Mouse (Mus musculus): ENCODE results near the gene Gm43518. TPM values are rescaled to one million over a fixed set of nuclear protein-coding genes. Genes with fewer than 3 reads are reported as not detected.
A peak's percentile ranks its signal among the peaks of the same experiment; 100 is the strongest.

Gm43518 gene
- polyA plus RNA-seq, 1 experiment from 2014 or later: 3.4 TPM

GRCm38 (mm10) chr5:123972453-123972852 is 45.2 kb downstream of the Gm43518 start:
- WGBS: 68% methylated on average over 6 of the region's 6 CpGs
- ATAC-seq (ENCODE audit: low FRiP score): no peak

GRCm38 (mm10) chr5:123973299-123974178 is 46.3 kb downstream of the Gm43518 start, which contains the start of gene Hip1r:
Hip1r (plus strand) TSS chr5:123973628.
- Histone ChIP-seq H3K27ac (0 out of 2 replicates have a peak within 1 kb of the TSS, but pooled peaks have one; percentile 32), H3K4me2 (peak within 1 kb of the TSS; percentile 94), H3K4me3 (replicated peaks) (peak within 1 kb of the TSS; percentile 80), H3K9me3 (no peaks in the 10 kb centered on the region), H3K4me1 (peaks cover 13% of the 10 kb centered on the region), H3K9ac (peak within 1 kb of the TSS; percentile 81), H3K36me3 (replicated peaks) (no peaks in the 10 kb centered on the region), H3K27me3 (peaks cover 36% of the 10 kb centered on the region)
- peak; percentile 83 for ATAC-seq (ENCODE audit: low FRiP score)
- WGBS: under 1% methylated on average over 103 of the region's 106 CpGs

More at GRCm38 (mm10) chr5:123972453-123972852, 45.2 kb downstream of the Gm43518 start:
- Histone ChIP-seq H3K27me3 (peaks cover 36% of the 10 kb centered on the region), H3K9ac (no peak overlapping the region), H3K9me3 (no peaks in the 10 kb centered on the region), H3K4me2 (no peak overlapping the region), H3K4me1 (peaks cover 13% of the 10 kb centered on the region), H3K27ac (no peak overlapping the region), H3K4me3 (replicated peaks) (no peak overlapping the region), H3K36me3 (replicated peaks) (no peaks in the 10 kb centered on the region)

GRCm38 (mm10) chr5:123974179-123974485 is 46.9 kb downstream of the Gm43518 start:
- Histone ChIP-seq H3K27me3 (peaks cover 36% of the 10 kb centered on the region), H3K4me2 (peak overlapping the region; percentile 94), H3K9me3 (no peaks in the 10 kb centered on the region), H3K27ac (no peak overlapping the region), H3K4me3 (replicated peaks) (peak overlapping the region; percentile 80), H3K9ac (peak overlapping the region; percentile 81), H3K4me1 (peaks cover 13% of the 10 kb centered on the region), H3K36me3 (replicated peaks) (no peaks in the 10 kb centered on the region)
- under 1% methylated on average over 14 of the region's 14 CpGs for WGBS
- ATAC-seq (ENCODE audit: low FRiP score): 0 out of 2 replicates have a peak, but pooled peaks have one; percentile 14

GRCm38 (mm10) chr5:123974616-123975111 is 47.4 kb downstream of the Gm43518 start:
- Histone ChIP-seq H3K27me3 (peaks cover 36% of the 10 kb centered on the region), H3K9ac (peak overlapping the region; percentile 81; the same call in 1 of the 2 replicates), H3K27ac (no peak overlapping the region), H3K36me3 (replicated peaks) (no peaks in the 10 kb centered on the region), H3K4me2 (peak overlapping the region; percentile 94), H3K9me3 (no peaks in the 10 kb centered on the region), H3K4me3 (replicated peaks) (peak overlapping the region; percentile 80), H3K4me1 (peaks cover 13% of the 10 kb centered on the region)
- 31% methylated on average over 11 of the region's 11 CpGs for WGBS
- ATAC-seq (ENCODE audit: low FRiP score): no peak

- Histone ChIP-seq H3K27me3 (peaks cover 36% of the 10 kb centered on the region), H3K36me3 (replicated peaks) (no peaks in the 10 kb centered on the region), H3K4me3 (replicated peaks) (no peak overlapping the region), H3K9ac (no peak overlapping the region), H3K4me2 (no peak overlapping the region), H3K27ac (no peak overlapping the region), H3K9me3 (no peaks in the 10 kb centered on the region), H3K4me1 (peaks cover 13% of the 10 kb centered on the region)
- ATAC-seq (ENCODE audit: low FRiP score): no peak
- 79% methylated on average over 6 of the region's 6 CpGs for WGBS
Observed at GRCm38 (mm10) chr5:123975668-123976180, 48.5 kb downstream of the Gm43518 start.

- H3K4me3 ChIP-seq (replicated peaks): no peak overlapping the region
- ATAC-seq (ENCODE audit: low FRiP score): no peak
- no peak overlapping the region for H3K4me2 ChIP-seq
- H3K4me1 ChIP-seq: peaks cover 13% of the 10 kb centered on the region
- no peak overlapping the region for H3K9ac ChIP-seq
- no peaks in the 10 kb centered on the region for H3K9me3 ChIP-seq
- peaks cover 28% of the 10 kb centered on the region for H3K27me3 ChIP-seq
- no peaks in the 10 kb centered on the region for H3K36me3 ChIP-seq (replicated peaks)
- H3K27ac ChIP-seq: no peak overlapping the region
- 50% methylated on average over 3 of the region's 3 CpGs for WGBS
Observed at GRCm38 (mm10) chr5:123977231-123977630, 50.0 kb downstream of the Gm43518 start.

GRCm38 (mm10) chr5:123978131-123978530 is 50.9 kb downstream of the Gm43518 start:
- Histone ChIP-seq H3K4me2 (no peak overlapping the region), H3K9ac (no peak overlapping the region), H3K9me3 (no peaks in the 10 kb centered on the region), H3K36me3 (replicated peaks) (no peaks in the 10 kb centered on the region), H3K4me3 (replicated peaks) (no peak overlapping the region), H3K27me3 (peaks cover 23% of the 10 kb centered on the region), H3K27ac (no peak overlapping the region), H3K4me1 (peaks cover 12% of the 10 kb centered on the region)
- WGBS: 80% methylated on average over 5 of the region's 5 CpGs
- no peak for ATAC-seq (ENCODE audit: low FRiP score)

GRCm38 (mm10) chr5:123979221-123979979 is 52.2 kb downstream of the Gm43518 start:
- no peak overlapping the region for H3K4me3 ChIP-seq (replicated peaks)
- H3K27me3 ChIP-seq: peaks cover 19% of the 10 kb centered on the region
- ATAC-seq (ENCODE audit: low FRiP score): no peak
- no peak overlapping the region for H3K27ac ChIP-seq
- WGBS: 81% methylated on average over 18 of the region's 18 CpGs
- no peaks in the 10 kb centered on the region for H3K36me3 ChIP-seq (replicated peaks)
- H3K4me2 ChIP-seq: no peak overlapping the region
- peaks cover 6% of the 10 kb centered on the region for H3K4me1 ChIP-seq
- H3K9me3 ChIP-seq: no peaks in the 10 kb centered on the region
- H3K9ac ChIP-seq: no peak overlapping the region

- H3K27ac ChIP-seq: no peak overlapping the region
Observed at GRCm38 (mm10) chr5:123979980-123980369, 52.8 kb downstream of the Gm43518 start.

GRCm38 (mm10) chr5:123980521-123981249 is 53.5 kb downstream of the Gm43518 start:
- Histone ChIP-seq H3K4me3 (replicated peaks) (no peak overlapping the region), H3K36me3 (replicated peaks) (no peaks in the 10 kb centered on the region), H3K4me2 (no peak overlapping the region), H3K9me3 (no peaks in the 10 kb centered on the region), H3K9ac (no peak overlapping the region), H3K4me1 (no peaks in the 10 kb centered on the region; the same call in none of the 2 replicates), H3K27me3 (peaks cover 8% of the 10 kb centered on the region), H3K27ac (no peak overlapping the region)
- 83% methylated on average over 9 of the region's 9 CpGs for WGBS
- no peak for ATAC-seq (ENCODE audit: low FRiP score)

More at GRCm38 (mm10) chr5:123979980-123980369, 52.8 kb downstream of the Gm43518 start:
- H3K4me2 ChIP-seq: no peak overlapping the region
- H3K4me3 ChIP-seq (replicated peaks): no peak overlapping the region
- ATAC-seq (ENCODE audit: low FRiP score): no peak
- no peaks in the 10 kb centered on the region for H3K9me3 ChIP-seq
- H3K27me3 ChIP-seq: peaks cover 15% of the 10 kb centered on the region
- no peaks in the 10 kb centered on the region; the same call in none of the 2 replicates for H3K4me1 ChIP-seq
- H3K9ac ChIP-seq: no peak overlapping the region
- WGBS: 73% methylated on average over 4 of the region's 4 CpGs
- H3K36me3 ChIP-seq (replicated peaks): no peaks in the 10 kb centered on the region

- WGBS: 80% methylated on average over 6 of the region's 6 CpGs
- Histone ChIP-seq H3K27me3 (0 out of 2 replicates have a peak, but pooled peaks cover 2% of the 10 kb centered on the region), H3K4me3 (replicated peaks) (no peak overlapping the region), H3K4me1 (no peaks in the 10 kb centered on the region; the same call in none of the 2 replicates), H3K27ac (no peak overlapping the region), H3K4me2 (no peak overlapping the region), H3K36me3 (replicated peaks) (no peaks in the 10 kb centered on the region), H3K9me3 (no peaks in the 10 kb centered on the region), H3K9ac (no peak overlapping the region)
- ATAC-seq (ENCODE audit: low FRiP score): no peak
Observed at GRCm38 (mm10) chr5:123981250-123981554, 54.0 kb downstream of the Gm43518 start.

All from forebrain, embryonic 12.5 days (tissue).